Mouse (Mus musculus) ovary, postnatal 36 days (tissue): ENCODE results near the gene Lamc1.
"Not testable (repeated sequence)": the region's sequence is repeated elsewhere in the genome, so short reads cannot be mapped to it uniquely, and the experiment has no call there.

Source experiments
- DNase-seq: peaks from one replicate; pipeline ENCODE4 v3.0.0; 2022; ENCODE audit warnings: low spot score, mixed read lengths

Gene Lamc1

GRCm38 (mm10) chr1:153331796-153332443, 666 bp downstream of the Lamc1 start:
- peak; percentile 56 for DNase-seq

GRCm38 (mm10) chr1:153331206-153331605, 1.4 kb downstream of the Lamc1 start:
- no peak for DNase-seq

- no peak for DNase-seq
Observed at GRCm38 (mm10) chr1:153329306-153329705, 3.3 kb downstream of the Lamc1 start.

GRCm38 (mm10) chr1:153327063-153327462, 5.5 kb downstream of the Lamc1 start:
- DNase-seq = no peak

GRCm38 (mm10) chr1:153326226-153326625, 6.4 kb downstream of the Lamc1 start:
- no peak for DNase-seq

- no peak for DNase-seq
Observed at GRCm38 (mm10) chr1:153321404-153321803, 11.2 kb downstream of the Lamc1 start.

GRCm38 (mm10) chr1:153320554-153321147, 11.9 kb downstream of the Lamc1 start:
- DNase-seq = no peak

GRCm38 (mm10) chr1:153320121-153320520, 12.5 kb downstream of the Lamc1 start:
- no peak for DNase-seq

GRCm38 (mm10) chr1:153318741-153319140, 13.8 kb downstream of the Lamc1 start:
- DNase-seq = no peak

- DNase-seq = no peak
Observed at GRCm38 (mm10) chr1:153318287-153318686, 14.3 kb downstream of the Lamc1 start.

GRCm38 (mm10) chr1:153317486-153318260, 14.9 kb downstream of the Lamc1 start:
- DNase-seq = no peak

GRCm38 (mm10) chr1:153316956-153317355, 15.6 kb downstream of the Lamc1 start:
- DNase-seq = no peak

- no peak for DNase-seq
Observed at GRCm38 (mm10) chr1:153316286-153316685, 16.3 kb downstream of the Lamc1 start.

- DNase-seq = no peak
Observed at GRCm38 (mm10) chr1:153315121-153315520, 17.5 kb downstream of the Lamc1 start.

GRCm38 (mm10) chr1:153312992-153313391, 19.6 kb downstream of the Lamc1 start:
- DNase-seq = no peak

- no peak for DNase-seq
Observed at GRCm38 (mm10) chr1:153310190-153310589, 22.4 kb downstream of the Lamc1 start.

GRCm38 (mm10) chr1:153309310-153309709, 23.3 kb downstream of the Lamc1 start:
- no peak for DNase-seq

- no peak for DNase-seq
Observed at GRCm38 (mm10) chr1:153308915-153309296, 23.7 kb downstream of the Lamc1 start.

- peak; percentile 28 for DNase-seq
Observed at GRCm38 (mm10) chr1:153308179-153308914, 24.2 kb downstream of the Lamc1 start.

- DNase-seq = no peak
Observed at GRCm38 (mm10) chr1:153307509-153308178, 24.9 kb downstream of the Lamc1 start.

- DNase-seq = not testable (repeated sequence)
Observed at GRCm38 (mm10) chr1:153305728-153306127, 26.9 kb downstream of the Lamc1 start.

- DNase-seq = not testable (repeated sequence)
Observed at GRCm38 (mm10) chr1:153305249-153305648, 27.3 kb downstream of the Lamc1 start.
